15 mouse cellular contexts compared by ENCODE assay signal in genomic region chr2:28289860-28290471, GRCm38 (mm10).
DNase-seq lines count a peak whose midpoint lies in the region; ATAC-seq and TF ChIP-seq lines count a peak whose summit lies in the region.
"Had no signal": no experiment of that assay in that cellular context is flagged by ENCODE, and none has a peak within 500 bp of the region (broad histone marks: within the 10 kb centered on the region; RNA-seq: fewer than 3 reads in every experiment).

No protein-coding gene starts in this region.

- peaks cover 10% of the 10 kb centered on the region for H3K4me1 ChIP-seq in hindbrain, postnatal 0 days (ENCODE audit: insufficient read depth, low read length)
- H3K4me1 ChIP-seq in hindbrain, embryonic 10.5 days (replicated peaks), result peaks cover 22% of the 10 kb centered on the region
- H3K4me1 ChIP-seq in midbrain, embryonic 11.5 days (ENCODE audit: control insufficient read depth, insufficient read depth, low read length), result peaks cover 8% of the 10 kb centered on the region
- H3K4me1 ChIP-seq in midbrain, embryonic 16.5 days (ENCODE audit: control insufficient read depth, insufficient read depth, low read length), result peaks cover 19% of the 10 kb centered on the region

- 61% methylated on average over 11 of the region's 11 CpGs for WGBS in hindbrain, postnatal 0 days
- WGBS in hindbrain, embryonic 10.5 days, result 81% methylated on average over 11 of the region's 11 CpGs
- 79% methylated on average over 11 of the region's 11 CpGs for WGBS in midbrain, embryonic 11.5 days
- 63% methylated on average over 11 of the region's 11 CpGs for WGBS in midbrain, embryonic 16.5 days

- H3K36me3 ChIP-seq in hindbrain, postnatal 0 days (ENCODE audit: insufficient read depth, low read length), result no peaks in the 10 kb centered on the region
- H3K36me3 ChIP-seq in hindbrain, embryonic 10.5 days, result no peaks in the 10 kb centered on the region
- no peaks in the 10 kb centered on the region for H3K36me3 ChIP-seq in midbrain, embryonic 11.5 days (ENCODE audit: control insufficient read depth, insufficient read depth, low read length)
- no peaks in the 10 kb centered on the region for H3K36me3 ChIP-seq in midbrain, embryonic 16.5 days (ENCODE audit: control insufficient read depth, insufficient read depth, low read length)

- no peak overlapping the region for H3K9ac ChIP-seq in hindbrain, postnatal 0 days (replicated peaks; ENCODE audit: low read length)
- no peak overlapping the region for H3K9ac ChIP-seq in midbrain, embryonic 11.5 days (ENCODE audit: low read length)
- H3K9ac ChIP-seq in midbrain, embryonic 16.5 days (ENCODE audit: low read depth, low read length), result no peak overlapping the region
- H3K9ac ChIP-seq: forebrain, embryonic 13.5 days; hindbrain, embryonic 14.5 days had no signal

- no peaks in the 10 kb centered on the region for H3K9me3 ChIP-seq in hindbrain, postnatal 0 days (ENCODE audit: low read length)
- H3K9me3 ChIP-seq in hindbrain, embryonic 10.5 days, result no peaks in the 10 kb centered on the region
- H3K9me3 ChIP-seq in midbrain, embryonic 11.5 days (ENCODE audit: control insufficient read depth, low read length), result no peaks in the 10 kb centered on the region
- no peaks in the 10 kb centered on the region for H3K9me3 ChIP-seq in midbrain, embryonic 16.5 days (replicated peaks; ENCODE audit: control insufficient read depth, low read length, poor library complexity, severe bottlenecking)
- H3K9me3 ChIP-seq: forebrain, embryonic 13.5 days had no signal

- H3K4me2 ChIP-seq in hindbrain, postnatal 0 days (ENCODE audit: low read depth, low read length), result no peak overlapping the region
- H3K4me2 ChIP-seq in midbrain, embryonic 11.5 days, result no peak overlapping the region
- no peak overlapping the region for H3K4me2 ChIP-seq in midbrain, embryonic 16.5 days (ENCODE audit: low read length)
- H3K4me2 ChIP-seq: forebrain, embryonic 13.5 days; hindbrain, embryonic 14.5 days had no signal

- H3K4me3 ChIP-seq in hindbrain, postnatal 0 days (ENCODE audit: low read length), result no peak overlapping the region
- no peak overlapping the region for H3K4me3 ChIP-seq in hindbrain, embryonic 10.5 days
- H3K4me3 ChIP-seq in midbrain, embryonic 11.5 days (ENCODE audit: low read depth, low read length), result no peak overlapping the region
- no peak overlapping the region for H3K4me3 ChIP-seq in midbrain, embryonic 16.5 days (ENCODE audit: low read depth, low read length)
- H3K4me3 ChIP-seq: forebrain, embryonic 13.5 days; heart, adult 2 months had no signal

- no peak for ATAC-seq in hindbrain, postnatal 0 days
- ATAC-seq in midbrain, embryonic 11.5 days (ENCODE audit: low FRiP score), result no peak
- no peak for ATAC-seq in midbrain, embryonic 16.5 days
- ATAC-seq: forebrain, embryonic 13.5 days; Patski had no signal

- TF ChIP-seq CTCF in hindbrain, postnatal 0 days (IDR thresholded peaks at IDR 0.05; ENCODE audit: low read depth), result peak; percentile 35

- no peaks in the 10 kb centered on the region for H3K27me3 ChIP-seq in hindbrain, postnatal 0 days (ENCODE audit: insufficient read depth, low read length)
- peaks cover under 1% of the 10 kb centered on the region; the same call in 1 of the 2 replicates for H3K27me3 ChIP-seq in hindbrain, embryonic 10.5 days (ENCODE audit: insufficient read depth, poor library complexity, severe bottlenecking)
- 0 out of 2 replicates have a peak, but pooled peaks cover under 1% of the 10 kb centered on the region for H3K27me3 ChIP-seq in midbrain, embryonic 11.5 days (ENCODE audit: control insufficient read depth, insufficient read depth, low read length)
- no peaks in the 10 kb centered on the region for H3K27me3 ChIP-seq in midbrain, embryonic 16.5 days (ENCODE audit: control insufficient read depth, insufficient read depth, low read depth, low read length)

- peak; percentile 69 to 75 for DNase-seq in cerebellum, postnatal 10 days
- DNase-seq in cerebellum, adult 11-12 months, result no peak
- peak; percentile 18 for DNase-seq in hindbrain, postnatal 0 days (ENCODE audit: low spot score)
- DNase-seq in hindbrain, embryonic 10.5 days (ENCODE audit: low spot score), result no peak
- DNase-seq in midbrain, embryonic 11.5 days (ENCODE audit: low spot score, missing footprints), result peak; percentile 73
- peak; percentile 33 for DNase-seq in adrenal gland, postnatal 14 days
- DNase-seq in thymus, postnatal 0 days (ENCODE audit: low spot score), result no peak
- DNase-seq: gastrocnemius, postnatal 10 days; heart, adult 2 months; lung, adult 2 months had no signal

- no peak overlapping the region for H3K27ac ChIP-seq in hindbrain, postnatal 0 days
- no peak overlapping the region for H3K27ac ChIP-seq in hindbrain, embryonic 10.5 days
- H3K27ac ChIP-seq in midbrain, embryonic 11.5 days (ENCODE audit: low read depth, low read length), result no peak overlapping the region
- no peak overlapping the region for H3K27ac ChIP-seq in midbrain, embryonic 16.5 days (ENCODE audit: low read length)
- H3K27ac ChIP-seq: forebrain, embryonic 13.5 days; heart, adult 2 months; macrophage had no signal

Comparison
In these comparisons a context has a peak if more than half of its experiments do, and no peak if none do; other contexts are left out.
1. DNase-seq: peak in cerebellum, postnatal 10 days (2 of 2), hindbrain, postnatal 0 days (single experiment), midbrain, embryonic 11.5 days (single experiment) and adrenal gland, postnatal 14 days (single experiment); none in cerebellum, adult 11-12 months (single experiment), hindbrain, embryonic 10.5 days (single experiment) and thymus, postnatal 0 days (single experiment).